Mouse (Mus musculus) naive thymus-derived CD4-positive, alpha-beta T cell, adult 2 months (primary cell): ENCODE data around the gene Kmt5c.
"Not testable (repeated sequence)": the region's sequence is repeated elsewhere in the genome, so short reads cannot be mapped to it uniquely, and the experiment has no call there.

Source experiments
- DNase-seq: peaks from one replicate; pipeline ENCODE4 v3.0.0-alpha.2; 2011; ENCODE audit warnings: low read depth

Kmt5c gene

GRCm38 (mm10) chr7:4789436-4789935, 49.6 kb downstream of the Kmt5c start, which contains the start of gene Tmem238:
TSS of gene Tmem238 (minus strand) at chr7:4789656.
- peak; percentile 55 for DNase-seq

- DNase-seq = peak; percentile 97
Measured at GRCm38 (mm10) chr7:4792278-4793212, 52.6 kb downstream of the Kmt5c start, which contains the start of gene Rpl28. TSS of gene Rpl28 (plus strand) at chr7:4792874.

GRCm38 (mm10) chr7:4793248-4793647, 53.3 kb downstream of the Kmt5c start:
- not testable (repeated sequence) for DNase-seq

- DNase-seq = no peak
Measured at GRCm38 (mm10) chr7:4793674-4794073, 53.8 kb downstream of the Kmt5c start.

- DNase-seq = no peak
Measured at GRCm38 (mm10) chr7:4794631-4795168, 54.8 kb downstream of the Kmt5c start.

- peak; percentile 70 for DNase-seq
Measured at GRCm38 (mm10) chr7:4795767-4796433, 56.0 kb downstream of the Kmt5c start.
